Mouse (Mus musculus): ENCODE data around the gene Nip7. TPM values are rescaled to one million over a fixed set of nuclear protein-coding genes. Genes with fewer than 3 reads are reported as not detected.

Gene Nip7
- total and polyA plus RNA-seq, 3 experiments = 19.4 to 27.9 (median 27.3) TPM

DNA sequence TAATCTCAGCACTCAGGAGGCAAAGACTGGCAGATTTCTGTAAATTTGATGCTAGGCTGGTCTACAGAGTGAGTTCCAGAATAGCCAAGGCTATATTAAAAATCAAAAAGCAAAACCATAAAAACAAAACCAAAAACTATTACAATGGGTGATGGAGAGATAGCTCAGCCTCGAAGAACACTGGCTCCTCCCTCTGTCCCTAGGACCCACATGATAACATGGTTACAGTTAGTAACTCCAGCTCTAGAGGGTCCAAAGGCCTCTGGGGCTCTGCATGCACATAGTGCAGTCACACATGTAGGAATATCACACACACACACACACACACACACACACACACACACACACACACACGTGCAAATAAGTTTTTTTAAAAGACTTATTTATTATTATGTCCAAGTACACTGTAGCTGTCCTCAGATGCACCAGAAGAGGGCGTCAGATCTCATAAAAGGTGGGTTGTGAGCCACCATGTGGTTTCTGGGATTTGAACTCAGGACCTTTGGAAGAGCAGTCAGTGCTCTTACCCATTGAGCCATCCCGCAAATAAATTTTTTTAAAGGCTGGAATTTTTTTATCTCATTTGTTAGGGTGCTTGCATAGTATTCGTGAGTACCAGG lies 53.2 kb downstream of the Nip7 start:
- Histone ChIP-seq H3K27me3 (ENCODE audit: control insufficient read depth, insufficient read depth, low read length) (no peaks in the 10 kb centered on the region), H3K4me3 (no peak overlapping the region), H3K9ac (ENCODE audit: low read depth, low read length) (no peak overlapping the region), H3K4me1 (ENCODE audit: control insufficient read depth, insufficient read depth, low read length) (no peaks in the 10 kb centered on the region), H3K79me2 (replicated peaks; ENCODE audit: control insufficient read depth, insufficient read depth, low read length) (no peaks in the 10 kb centered on the region), H3K36me3 (ENCODE audit: control insufficient read depth, insufficient read depth, low read length) (no peaks in the 10 kb centered on the region), H3K27ac (no peak overlapping the region)
- WGBS = 71% methylated on average over 5 of the region's 5 CpGs
- DNase-seq = no peak
- intact Hi-C loops (cut with DNase I) = loop anchor here (10.0 kb wide), 1 partner anchor 185 kb away; the partner anchor contains the start of gene Nfat5
- TF ChIP-seq CTCF (IDR thresholded peaks at IDR 0.05) (no peak), POLR2A (IDR thresholded peaks at IDR 0.05; ENCODE audit: insufficient read depth, low read depth, low read length) (no peak), EP300 (IDR thresholded peaks at IDR 0.05; ENCODE audit: insufficient read depth, low read depth, low read length) (no peak)

Small RNA genes lying within 50 kb of the gene (microRNA-seq; reads per million reads assigned to microRNA genes)
- 0.39 to 1.7 reads per million in 2 experiments for gene Mir7075

Other genes starting within 250 kb of the Nip7 start
- gene Has3, start 186.6 kb upstream of the Nip7 start, total RNA-seq (2021) = under 1 TPM; 0.66 to 0.70 TPM
- gene Has3, start 186.6 kb upstream of the Nip7 start, polyA plus RNA-seq (2012; rRNA removed) = 1.1 and 3.7 TPM in 2 replicates
- gene Utp4, start 163.2 kb upstream of the Nip7 start, total RNA-seq (2021) = 10 to 100 TPM; 21.3 to 22.3 TPM
- gene Utp4, start 163.2 kb upstream of the Nip7 start, polyA plus RNA-seq (2012; rRNA removed) = 17.8 and 25.2 TPM in 2 replicates
- 10 to 100 TPM; 10.0 to 10.7 TPM for gene Sntb2, start 121.1 kb upstream of the Nip7 start, total RNA-seq (2021)
- gene Sntb2, start 121.1 kb upstream of the Nip7 start, polyA plus RNA-seq (2012; rRNA removed) = 4.5 and 8.8 TPM in 2 replicates
- gene Vps4a, start 25.7 kb upstream of the Nip7 start, total RNA-seq (2021) = 10 to 100 TPM; 57.1 to 58.3 TPM
- gene Vps4a, start 25.7 kb upstream of the Nip7 start, polyA plus RNA-seq (2012; rRNA removed) = 32.3 and 53.6 TPM in 2 replicates
- 10 to 100 TPM; 60.6 to 64.8 TPM for gene Pdf, start 8.3 kb upstream of the Nip7 start, total RNA-seq (2021)
- gene Pdf, start 8.3 kb upstream of the Nip7 start, polyA plus RNA-seq (2012; rRNA removed) = 56.0 and 68.7 TPM in 2 replicates
- gene Cog8, start 188 bp upstream of the Nip7 start, total RNA-seq (2021) = 10 to 100 TPM; 17.9 to 18.7 TPM
- 17.2 and 26.5 TPM in 2 replicates for gene Cog8, start 188 bp upstream of the Nip7 start, polyA plus RNA-seq (2012; rRNA removed)
- gene Tmed6, start 8.8 kb downstream of the Nip7 start, total RNA-seq (2021) = not detected
- gene Tmed6, start 8.8 kb downstream of the Nip7 start, polyA plus RNA-seq (2012; rRNA removed) = not detected in 2 replicates
- 10 to 100 TPM; 11.1 to 11.2 TPM for gene Terf2, start 39.7 kb downstream of the Nip7 start, total RNA-seq (2021)
- 6.0 and 8.9 TPM in 2 replicates for gene Terf2, start 39.7 kb downstream of the Nip7 start, polyA plus RNA-seq (2012; rRNA removed)
- 10 to 100 TPM; 38.8 to 41.1 TPM for gene Cyb5b, start 93.8 kb downstream of the Nip7 start, total RNA-seq (2021)
- 33.2 and 50.8 TPM in 2 replicates for gene Cyb5b, start 93.8 kb downstream of the Nip7 start, polyA plus RNA-seq (2012; rRNA removed)
- 10 to 100 TPM; 22.5 to 25.0 TPM for gene Nfat5, start 236.6 kb downstream of the Nip7 start, total RNA-seq (2021)
- gene Nfat5, start 236.6 kb downstream of the Nip7 start, polyA plus RNA-seq (2012; rRNA removed) = 12.5 and 25.4 TPM in 2 replicates